Mouse (Mus musculus) stomach, embryonic 16.5 days (tissue): ENCODE results near the gene Ccdc182. TPM values are rescaled to one million over a fixed set of nuclear protein-coding genes. Genes with fewer than 3 reads are reported as not detected.

Experiments used
- ATAC-seq: fragments of 200-750 bp; cut with Nextera tagmentation; 2 replicates; pipeline ENCODE4 v1.8.0; 2017; ENCODE audit warnings: moderate number of reproducible peaks, moderate TSS enrichment; ENCODE audit not compliant: insufficient read depth, low FRiP score
- H3K27ac ChIP-seq: fragments of 300-500 bp; sonication (generic); 2 replicates; pipeline ENCODE4 v1.5.1; 2014; ENCODE audit warnings: low read length
- H3K27me3 ChIP-seq: fragments of 300-500 bp; sonication (generic); 2 replicates; pipeline ENCODE4 v1.6.1; 2014; ENCODE audit warnings: low read length, control low read depth, mixed read lengths; ENCODE audit not compliant: control insufficient read depth, insufficient read depth
- H3K36me3 ChIP-seq: fragments of 300-500 bp; sonication (generic); 2 replicates; pipeline ENCODE4 v1.6.1; 2014; ENCODE audit warnings: low read length; ENCODE audit not compliant: control insufficient read depth, insufficient read depth
- H3K4me1 ChIP-seq: fragments of 300-500 bp; sonication (generic); 2 replicates; pipeline ENCODE4 v1.6.1; 2014; ENCODE audit warnings: low read length, control low read depth, mixed read lengths; ENCODE audit not compliant: control insufficient read depth, insufficient read depth
- H3K4me2 ChIP-seq: fragments of 300-500 bp; sonication (generic); 2 replicates; pipeline ENCODE4 v1.6.1; 2014; ENCODE audit warnings: low read depth, low read length, mixed read lengths
- H3K4me3 ChIP-seq: fragments of 300-500 bp; sonication (generic); replicated peaks from 2 replicates; pipeline ENCODE4 v1.5.1; 2014; ENCODE audit warnings: mild to moderate bottlenecking, low read length
- H3K9ac ChIP-seq: fragments of 300-500 bp; sonication (generic); 2 replicates; pipeline ENCODE4 v1.6.1; 2014; ENCODE audit warnings: low read length
- H3K9me3 ChIP-seq: fragments of 300-500 bp; sonication (generic); replicated peaks from 2 replicates; pipeline ENCODE4 v1.6.1; 2016; ENCODE audit warnings: low read length, control low read depth; ENCODE audit not compliant: control insufficient read depth
- WGBS: fragments of 180-500 bp; shearing (Covaris S2); extraction: QIAGEN DNeasy Blood & Tissue Kit; methylation state at CpG from one replicate; pipeline ENCODE4 v1.1.7; 2014; 5-methylcytosine and 5-hydroxymethylcytosine counted together
- polyA plus RNA-seq: library from polyadenylated mRNA; unstranded; fragments of >200 nt; fragmentation: Nextera tagmentation; extraction: Ambion mirVana; gene quantifications from 2 replicates; pipeline ENCODE4 v1.2.1, GENCODE M21; 2015

The Ccdc182 gene
- polyA plus RNA-seq, 1 experiment from 2014 or later: not detected

DNA sequence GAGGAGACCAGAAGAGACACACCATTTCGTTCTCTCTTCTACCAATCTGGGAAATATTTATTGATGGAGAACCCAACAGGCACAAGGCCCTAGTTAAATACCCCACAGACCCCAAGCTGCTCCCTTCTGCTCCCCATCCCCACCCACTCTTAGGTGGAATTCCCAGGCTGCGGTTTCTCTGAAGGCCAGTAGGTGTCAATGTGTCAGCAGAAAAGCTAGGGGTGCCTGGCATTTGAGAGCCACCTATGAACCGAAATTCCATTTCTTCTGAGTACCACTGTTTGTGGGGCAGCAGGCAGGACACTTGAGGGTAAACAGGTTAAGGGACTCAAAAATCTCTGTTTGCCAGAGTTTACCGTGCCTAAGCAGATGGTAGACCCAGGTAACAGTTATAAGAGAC lies 2.2 kb upstream of the Ccdc182 start:
- Histone ChIP-seq H3K4me3 (no peak overlapping the region), H3K4me2 (no peak overlapping the region), H3K9ac (no peak overlapping the region), H3K27ac (no peak overlapping the region), H3K9me3 (no peaks in the 10 kb centered on the region), H3K4me1 (peaks cover 3% of the 10 kb centered on the region; the same call in 1 of the 2 replicates), H3K27me3 (0 out of 2 replicates have a peak, but pooled peaks cover 5% of the 10 kb centered on the region), H3K36me3 (no peaks in the 10 kb centered on the region)
- ATAC-seq: no peak
- 45% methylated on average over 4 of the region's 4 CpGs for WGBS

DNA sequence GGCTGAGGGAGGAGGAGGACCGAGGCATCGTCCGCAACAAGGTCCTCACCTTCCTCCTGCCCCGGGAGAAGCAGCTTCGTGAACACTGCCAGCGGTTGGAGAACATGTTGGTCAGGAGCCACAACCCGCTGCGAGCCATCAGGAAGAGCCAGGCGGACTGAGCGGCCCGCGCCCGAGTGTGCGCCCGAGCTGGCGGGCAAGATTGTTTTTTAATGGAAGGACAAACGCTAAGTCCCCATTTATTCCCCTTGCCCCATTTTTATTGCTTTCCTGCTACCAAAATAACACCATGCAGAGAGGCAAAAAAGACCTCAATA lies 494 bp downstream of the Ccdc182 start:
- H3K4me3 ChIP-seq: peak overlapping the region; percentile 17; the same call in 1 of the 2 replicates
- no peaks in the 10 kb centered on the region for H3K36me3 ChIP-seq
- H3K27me3 ChIP-seq: 0 out of 2 replicates have a peak, but pooled peaks cover 5% of the 10 kb centered on the region
- no peaks in the 10 kb centered on the region for H3K9me3 ChIP-seq
- H3K4me2 ChIP-seq: 0 out of 2 replicates have a peak overlapping the region, but pooled peaks have one; percentile 26
- H3K9ac ChIP-seq: peak overlapping the region; percentile 41; the same call in 1 of the 2 replicates
- no peaks in the 10 kb centered on the region; the same call in 1 of the 2 replicates for H3K4me1 ChIP-seq
- 39% methylated on average over 17 of the region's 17 CpGs for WGBS
- no peak for ATAC-seq
- no peak overlapping the region for H3K27ac ChIP-seq

DNA sequence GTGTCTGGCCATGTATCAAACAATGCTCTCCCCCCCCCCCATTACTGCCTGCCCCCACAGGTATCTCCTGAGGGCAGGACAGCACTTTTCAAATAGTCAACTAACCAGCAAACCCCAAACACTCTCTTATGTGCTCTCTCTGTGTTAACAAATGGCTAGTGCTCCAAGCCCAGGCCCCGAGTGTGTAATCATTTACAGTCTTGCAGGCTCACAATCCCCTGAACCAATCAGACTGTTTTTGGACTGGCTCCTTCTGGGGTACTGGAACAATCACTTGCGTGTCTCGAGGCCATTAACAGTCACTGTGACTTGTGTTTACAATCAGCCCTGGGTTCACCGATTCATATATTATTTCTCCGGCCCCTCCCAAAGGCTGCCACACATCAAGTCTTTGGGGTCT lies 1.4 kb downstream of the Ccdc182 start:
- H3K4me2 ChIP-seq: no peak overlapping the region
- H3K4me1 ChIP-seq: no peaks in the 10 kb centered on the region; the same call in 1 of the 2 replicates
- no peak for ATAC-seq
- H3K36me3 ChIP-seq: no peaks in the 10 kb centered on the region
- no peak overlapping the region for H3K9ac ChIP-seq
- no peaks in the 10 kb centered on the region for H3K9me3 ChIP-seq
- H3K4me3 ChIP-seq: no peak overlapping the region
- H3K27me3 ChIP-seq: 0 out of 2 replicates have a peak, but pooled peaks cover 5% of the 10 kb centered on the region
- WGBS: 49% methylated on average over 5 of the region's 5 CpGs
- no peak overlapping the region for H3K27ac ChIP-seq

DNA sequence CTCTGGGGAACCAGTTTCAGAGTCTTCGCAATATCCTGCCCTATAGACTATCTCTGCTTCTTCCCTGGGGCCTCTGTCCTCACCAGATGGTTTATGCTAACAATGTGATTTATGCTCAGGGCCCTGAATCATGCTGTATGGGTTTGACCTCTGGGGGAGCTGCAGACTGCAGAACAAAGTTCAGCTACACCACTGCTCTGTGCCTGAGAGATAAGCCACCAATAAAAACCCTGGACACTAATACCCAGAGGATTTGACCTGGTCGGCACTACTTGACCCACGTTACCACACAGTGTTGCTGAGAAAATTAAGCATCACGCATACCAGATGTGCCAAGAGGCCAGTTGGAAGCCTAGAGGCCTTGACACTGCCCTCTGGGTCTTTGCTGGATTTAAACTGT lies 3.7 kb downstream of the Ccdc182 start:
- Histone ChIP-seq H3K27ac (no peak overlapping the region), H3K4me2 (no peak overlapping the region), H3K9ac (no peak overlapping the region), H3K36me3 (no peaks in the 10 kb centered on the region), H3K27me3 (0 out of 2 replicates have a peak, but pooled peaks cover 5% of the 10 kb centered on the region), H3K9me3 (no peaks in the 10 kb centered on the region), H3K4me1 (no peaks in the 10 kb centered on the region; the same call in 1 of the 2 replicates), H3K4me3 (no peak overlapping the region)
- peak; percentile 59; the same call in 1 of the 2 replicates for ATAC-seq
- 55% methylated on average over 4 of the region's 4 CpGs for WGBS

DNA sequence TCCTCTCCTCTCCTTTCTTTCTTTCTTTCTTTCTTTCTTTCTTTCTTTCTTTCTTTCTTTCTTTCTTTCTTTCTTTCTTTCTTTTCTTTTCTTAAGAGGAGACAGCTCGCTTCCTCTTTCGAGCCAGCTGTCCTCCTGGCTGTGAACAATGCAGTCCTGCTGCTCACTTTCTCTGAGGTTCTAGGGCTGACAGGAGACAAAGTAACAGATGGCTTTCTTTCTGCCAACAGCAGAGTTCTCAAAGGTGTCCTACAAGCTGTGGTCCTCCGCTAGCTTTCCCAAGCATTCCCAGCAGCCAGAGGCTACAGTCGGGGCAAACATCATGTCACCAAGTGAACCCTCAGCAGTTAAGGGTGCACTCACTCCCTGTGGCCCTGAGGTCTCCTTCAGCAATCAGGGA lies 5.5 kb downstream of the Ccdc182 start:
- WGBS: 79% methylated on average over 4 of the region's 4 CpGs
- H3K27ac ChIP-seq: no peak overlapping the region
- ATAC-seq: no peak
- H3K9ac ChIP-seq: no peak overlapping the region
- no peak overlapping the region for H3K4me2 ChIP-seq
- H3K9me3 ChIP-seq: no peaks in the 10 kb centered on the region
- no peak overlapping the region for H3K4me3 ChIP-seq
- no peaks in the 10 kb centered on the region for H3K36me3 ChIP-seq
- H3K27me3 ChIP-seq: 0 out of 2 replicates have a peak, but pooled peaks cover under 1% of the 10 kb centered on the region
- H3K4me1 ChIP-seq: no peaks in the 10 kb centered on the region; the same call in 1 of the 2 replicates

DNA sequence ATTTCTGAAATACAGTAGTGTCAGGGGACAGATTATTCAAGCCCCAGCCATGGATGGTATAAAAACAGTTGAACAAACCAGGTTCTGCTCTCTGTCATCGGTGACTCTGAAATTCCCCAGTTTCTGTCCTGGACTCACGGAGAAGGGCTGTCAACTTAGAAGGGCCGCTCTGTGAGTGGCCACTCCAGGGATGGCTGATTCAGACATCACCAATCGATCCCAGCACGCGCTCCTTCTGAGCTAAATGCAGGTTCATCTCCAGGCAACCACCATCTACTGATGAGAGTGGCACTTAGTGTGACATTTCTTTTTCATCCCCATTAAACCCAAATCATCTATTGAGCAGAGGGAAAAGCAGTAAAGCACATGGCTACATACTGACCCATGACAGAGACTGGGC lies 7.8 kb downstream of the Ccdc182 start:
- no peak overlapping the region for H3K4me3 ChIP-seq
- no peaks in the 10 kb centered on the region for H3K36me3 ChIP-seq
- 54% methylated on average over 6 of the region's 6 CpGs for WGBS
- H3K27me3 ChIP-seq: no peaks in the 10 kb centered on the region
- no peak overlapping the region for H3K4me2 ChIP-seq
- H3K9me3 ChIP-seq: no peaks in the 10 kb centered on the region
- H3K27ac ChIP-seq: no peak overlapping the region
- no peak for ATAC-seq
- no peaks in the 10 kb centered on the region for H3K4me1 ChIP-seq
- no peak overlapping the region for H3K9ac ChIP-seq

DNA sequence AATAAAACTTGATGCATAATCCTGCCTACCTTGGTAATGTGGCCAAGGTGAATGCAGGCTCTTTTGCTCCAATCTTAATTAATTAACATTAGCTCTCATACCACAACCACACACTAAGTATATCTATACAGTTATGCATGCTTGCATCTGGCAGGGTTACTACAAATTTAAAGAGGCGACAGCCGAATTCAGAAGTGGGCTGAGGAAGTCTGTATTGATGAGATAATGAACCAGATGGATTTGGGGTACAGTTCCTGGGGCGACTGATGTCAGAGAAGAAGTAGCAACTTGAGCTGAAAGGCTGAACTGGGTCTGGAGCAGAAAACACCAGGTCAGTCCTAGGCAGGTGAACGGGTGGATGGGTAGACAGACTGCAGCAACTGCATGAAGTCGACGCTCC lies 11.9 kb downstream of the Ccdc182 start:
- H3K27ac ChIP-seq: no peak overlapping the region
- ATAC-seq: no peak
- WGBS: 87% methylated on average over 6 of the region's 6 CpGs

DNA sequence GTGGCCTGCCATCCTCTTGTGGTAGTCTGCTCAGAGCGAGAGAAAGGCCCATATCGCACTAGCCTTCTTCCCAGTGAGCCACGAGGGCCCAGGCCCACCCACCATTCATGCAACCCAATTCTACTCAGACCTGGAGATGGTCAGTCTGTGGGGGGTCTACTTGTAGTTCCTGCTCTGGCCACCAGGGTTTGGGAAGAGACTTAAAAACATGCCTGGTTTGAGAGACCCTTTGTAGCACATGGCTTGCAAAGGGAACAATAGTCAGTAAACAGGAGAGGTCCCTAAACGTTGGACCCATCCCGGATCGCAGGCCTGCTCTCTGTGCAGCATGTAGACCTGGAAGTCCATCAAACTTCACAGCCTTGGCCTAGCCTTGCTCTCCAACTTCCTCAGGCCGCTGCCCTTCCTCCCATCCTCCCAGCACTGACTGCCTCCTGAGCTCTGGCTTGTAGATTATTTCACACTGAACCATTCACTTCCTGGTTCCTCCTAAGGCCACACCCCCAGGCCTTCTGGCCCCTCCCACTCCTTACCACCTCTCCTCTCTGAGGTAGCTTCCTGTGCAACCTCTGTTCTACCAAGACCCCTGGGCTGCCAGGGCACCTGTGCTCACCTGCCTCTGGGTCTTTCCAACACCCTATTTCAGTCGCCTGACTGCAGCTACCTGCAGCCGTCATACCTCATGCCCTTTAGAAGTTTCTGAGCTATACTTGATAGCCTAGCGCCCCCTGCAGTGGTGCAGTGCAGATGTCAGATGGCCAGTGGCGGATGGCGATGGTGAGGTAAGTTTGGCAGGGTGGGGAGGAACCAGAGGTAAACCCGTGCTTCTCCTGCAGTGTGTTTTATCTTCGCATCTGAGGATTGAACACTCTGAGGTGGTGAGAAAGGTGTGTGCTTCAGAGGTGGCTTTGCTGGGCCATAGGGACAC lies 14.0 kb downstream of the Ccdc182 start:
- WGBS: 76% methylated on average over 14 of the region's 14 CpGs
- no peaks in the 10 kb centered on the region for H3K27me3 ChIP-seq
- H3K4me1 ChIP-seq: no peaks in the 10 kb centered on the region
- no peaks in the 10 kb centered on the region for H3K36me3 ChIP-seq
- no peaks in the 10 kb centered on the region for H3K9me3 ChIP-seq
- no peak overlapping the region for H3K4me3 ChIP-seq
- no peak overlapping the region for H3K27ac ChIP-seq
- ATAC-seq: no peak
- no peak overlapping the region for H3K9ac ChIP-seq
- no peak overlapping the region for H3K4me2 ChIP-seq

More for the DNA sequence above, 11.9 kb downstream of the Ccdc182 start:
- Histone ChIP-seq H3K9ac (no peak overlapping the region), H3K9me3 (no peaks in the 10 kb centered on the region), H3K4me1 (no peaks in the 10 kb centered on the region), H3K36me3 (no peaks in the 10 kb centered on the region), H3K4me3 (no peak overlapping the region), H3K4me2 (no peak overlapping the region), H3K27me3 (no peaks in the 10 kb centered on the region)

DNA sequence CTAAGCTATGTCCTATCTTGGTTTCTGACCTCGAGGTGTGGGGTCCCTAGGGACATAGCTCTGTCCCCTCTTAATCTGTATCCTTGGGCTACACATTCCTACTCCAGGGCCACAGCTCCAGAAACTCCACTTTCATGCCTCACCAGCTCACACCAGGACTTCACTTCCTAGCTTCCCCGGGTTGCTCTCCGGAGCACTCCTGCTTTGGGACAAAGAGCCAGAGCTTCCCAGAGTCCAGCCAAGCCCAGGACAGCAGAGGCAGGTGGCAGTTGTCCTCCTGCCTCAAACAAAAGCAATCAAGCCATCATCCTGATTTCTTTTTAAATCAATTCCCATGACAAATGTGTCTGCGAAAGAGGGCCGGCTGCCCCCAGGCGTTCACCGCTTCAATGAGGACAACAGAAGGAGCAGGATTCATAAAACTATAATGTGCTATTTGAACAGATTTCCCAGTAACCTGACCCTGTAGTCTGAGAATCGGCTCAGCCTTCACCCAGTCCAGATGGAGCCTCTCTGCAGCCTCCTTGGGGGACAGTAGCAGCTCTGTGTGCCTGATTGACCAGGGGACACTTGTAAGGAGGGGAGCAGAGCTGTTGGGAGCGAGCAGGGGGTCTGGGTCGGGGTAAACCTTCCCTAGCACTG lies 15.3 kb downstream of the Ccdc182 start:
- Histone ChIP-seq H3K4me3 (no peak overlapping the region), H3K9ac (no peak overlapping the region), H3K4me2 (no peak overlapping the region), H3K9me3 (no peaks in the 10 kb centered on the region), H3K27ac (no peak overlapping the region), H3K36me3 (no peaks in the 10 kb centered on the region), H3K4me1 (peaks cover 5% of the 10 kb centered on the region; the same call in 1 of the 2 replicates), H3K27me3 (no peaks in the 10 kb centered on the region)
- whole genome bisulfite sequencing: 53% methylated on average over 10 of the region's 10 CpGs
- ATAC-seq: no peak
